ENCODE assay signal across 22 mouse cellular contexts in genomic region chr14:73472205-73472604, GRCm38 (mm10). TPM values are rescaled to one million over a fixed set of nuclear protein-coding genes. Genes with fewer than 3 reads are reported as not detected.
DNase-seq lines count a peak whose midpoint lies in the region; ATAC-seq and TF ChIP-seq lines count a peak whose summit lies in the region.
"Had no signal": no experiment of that assay in that cellular context is flagged by ENCODE, and none has a peak within 500 bp of the region (broad histone marks: within the 10 kb centered on the region; RNA-seq: fewer than 3 reads in every experiment).

No protein-coding gene starts in this region.

- 37% methylated on average over 7 of the region's 7 CpGs for WGBS in hindbrain, postnatal 0 days
- WGBS in hindbrain, embryonic 14.5 days = 46% methylated on average over 7 of the region's 7 CpGs
- WGBS in midbrain, embryonic 16.5 days = 42% methylated on average over 7 of the region's 7 CpGs
- 74% methylated on average over 7 of the region's 7 CpGs for WGBS in midbrain, embryonic 11.5 days

- H3K4me1 ChIP-seq in hindbrain, postnatal 0 days (ENCODE audit: insufficient read depth, low read length) = peaks cover 13% of the 10 kb centered on the region; the same call in 1 of the 2 replicates
- 0 out of 2 replicates have a peak, but pooled peaks cover 5% of the 10 kb centered on the region for H3K4me1 ChIP-seq in hindbrain, embryonic 14.5 days (replicated peaks; ENCODE audit: control insufficient read depth, insufficient read depth, low read length)
- H3K4me1 ChIP-seq in midbrain, embryonic 16.5 days (ENCODE audit: control insufficient read depth, insufficient read depth, low read length) = peaks cover 5% of the 10 kb centered on the region
- H3K4me1 ChIP-seq in midbrain, embryonic 11.5 days (ENCODE audit: control insufficient read depth, insufficient read depth, low read length) = no peaks in the 10 kb centered on the region

- TF ChIP-seq CTCF in hindbrain, postnatal 0 days (IDR thresholded peaks at IDR 0.05; ENCODE audit: low read depth) = no peak

- peak; percentile 57 to 61 for DNase-seq in cerebellum, postnatal 10 days
- DNase-seq in hindbrain, postnatal 0 days (ENCODE audit: low spot score) = peak; percentile 57
- no peak for DNase-seq in hindbrain, embryonic 14.5 days (ENCODE audit: low spot score)
- DNase-seq in midbrain, embryonic 11.5 days (ENCODE audit: low spot score, missing footprints) = no peak
- DNase-seq in spleen, postnatal 10 days (ENCODE audit: low spot score in 2 of 2) = no peak
- no peak for DNase-seq in urinary bladder, postnatal 4 days (ENCODE audit: low spot score in 2 of 2)
- DNase-seq: adrenal gland, adult 2 months; cerebellum, adult 11 months; heart, postnatal 14 days; kidney, adult 11 months; lung, postnatal 14 days; spleen, adult 18-20 months; thymus, adult 2 months had no signal

- no peaks in the 10 kb centered on the region for H3K9me3 ChIP-seq in hindbrain, postnatal 0 days (ENCODE audit: low read length)
- no peaks in the 10 kb centered on the region for H3K9me3 ChIP-seq in hindbrain, embryonic 14.5 days (ENCODE audit: control insufficient read depth, low read length)
- no peaks in the 10 kb centered on the region for H3K9me3 ChIP-seq in midbrain, embryonic 16.5 days (replicated peaks; ENCODE audit: control insufficient read depth, low read length, poor library complexity, severe bottlenecking)
- H3K9me3 ChIP-seq in midbrain, embryonic 11.5 days (ENCODE audit: control insufficient read depth, low read length) = no peaks in the 10 kb centered on the region
- H3K9me3 ChIP-seq: embryonic facial prominence, embryonic 13.5 days; liver, embryonic 15.5 days; megakaryocyte, embryonic 14.5 days; stomach, embryonic 15.5 days had no signal

- no peak overlapping the region for H3K4me2 ChIP-seq in hindbrain, postnatal 0 days (ENCODE audit: low read depth, low read length)
- H3K4me2 ChIP-seq in hindbrain, embryonic 14.5 days (replicated peaks) = no peak overlapping the region
- no peak overlapping the region for H3K4me2 ChIP-seq in midbrain, embryonic 16.5 days (ENCODE audit: low read length)
- no peak overlapping the region for H3K4me2 ChIP-seq in midbrain, embryonic 11.5 days
- H3K4me2 ChIP-seq: embryonic facial prominence, embryonic 13.5 days; heart, embryonic 11.5 days; liver, embryonic 15.5 days; stomach, embryonic 15.5 days had no signal

- H3K4me3 ChIP-seq in hindbrain, postnatal 0 days (ENCODE audit: low read length) = no peak overlapping the region
- no peak overlapping the region for H3K4me3 ChIP-seq in hindbrain, embryonic 14.5 days (replicated peaks; ENCODE audit: low read length)
- no peak overlapping the region for H3K4me3 ChIP-seq in midbrain, embryonic 16.5 days (ENCODE audit: low read depth, low read length)
- H3K4me3 ChIP-seq in midbrain, embryonic 11.5 days (ENCODE audit: low read depth, low read length) = no peak overlapping the region
- H3K4me3 ChIP-seq: embryonic facial prominence, embryonic 13.5 days; liver, embryonic 15.5 days; megakaryocyte, embryonic 14.5 days; stomach, embryonic 15.5 days had no signal

- H3K27ac ChIP-seq in hindbrain, postnatal 0 days = no peak overlapping the region
- H3K27ac ChIP-seq in hindbrain, embryonic 14.5 days = no peak overlapping the region
- no peak overlapping the region for H3K27ac ChIP-seq in midbrain, embryonic 16.5 days (ENCODE audit: low read length)
- H3K27ac ChIP-seq in midbrain, embryonic 11.5 days (ENCODE audit: low read depth, low read length) = no peak overlapping the region
- H3K27ac ChIP-seq: embryonic facial prominence, embryonic 13.5 days; liver, embryonic 15.5 days; stomach, embryonic 15.5 days had no signal

- ATAC-seq in cerebellum, adult (ENCODE audit: insufficient number of reproducible peaks, low FRiP score, low TSS enrichment) = no peak
- ATAC-seq in hindbrain, postnatal 0 days = no peak
- no peak for ATAC-seq in hindbrain, embryonic 14.5 days (ENCODE audit: low FRiP score)
- ATAC-seq in midbrain, embryonic 16.5 days = peak; percentile 53; the same call in 1 of the 2 replicates
- no peak for ATAC-seq in midbrain, embryonic 11.5 days (ENCODE audit: low FRiP score)
- ATAC-seq: CD4-positive, CD25-positive, alpha-beta regulatory T cell, adult 4 months; hindbrain, embryonic 16.5 days had no signal

- no peaks in the 10 kb centered on the region for H3K27me3 ChIP-seq in hindbrain, postnatal 0 days (ENCODE audit: insufficient read depth, low read length)
- no peaks in the 10 kb centered on the region for H3K27me3 ChIP-seq in hindbrain, embryonic 14.5 days (ENCODE audit: control insufficient read depth, insufficient read depth, low read length)
- H3K27me3 ChIP-seq in midbrain, embryonic 16.5 days (ENCODE audit: control insufficient read depth, insufficient read depth, low read depth, low read length) = no peaks in the 10 kb centered on the region
- H3K27me3 ChIP-seq in midbrain, embryonic 11.5 days (ENCODE audit: control insufficient read depth, insufficient read depth, low read length) = no peaks in the 10 kb centered on the region
- H3K27me3 ChIP-seq: embryonic facial prominence, embryonic 13.5 days; liver, embryonic 15.5 days; megakaryocyte, embryonic 14.5 days; stomach, embryonic 15.5 days had no signal

- H3K36me3 ChIP-seq in hindbrain, postnatal 0 days (ENCODE audit: insufficient read depth, low read length) = no peaks in the 10 kb centered on the region
- no peaks in the 10 kb centered on the region for H3K36me3 ChIP-seq in hindbrain, embryonic 14.5 days (replicated peaks; ENCODE audit: control insufficient read depth, insufficient read depth)
- H3K36me3 ChIP-seq in midbrain, embryonic 16.5 days (ENCODE audit: control insufficient read depth, insufficient read depth, low read length) = no peaks in the 10 kb centered on the region
- H3K36me3 ChIP-seq in midbrain, embryonic 11.5 days (ENCODE audit: control insufficient read depth, insufficient read depth, low read length) = no peaks in the 10 kb centered on the region
- H3K36me3 ChIP-seq: embryonic facial prominence, embryonic 13.5 days; liver, embryonic 15.5 days; stomach, embryonic 15.5 days had no signal

- H3K9ac ChIP-seq in hindbrain, postnatal 0 days (replicated peaks; ENCODE audit: low read length) = no peak overlapping the region
- H3K9ac ChIP-seq in hindbrain, embryonic 14.5 days = no peak overlapping the region
- no peak overlapping the region for H3K9ac ChIP-seq in midbrain, embryonic 16.5 days (ENCODE audit: low read depth, low read length)
- H3K9ac ChIP-seq in midbrain, embryonic 11.5 days (ENCODE audit: low read length) = no peak overlapping the region
- H3K9ac ChIP-seq: embryonic facial prominence, embryonic 13.5 days; liver, embryonic 15.5 days; stomach, embryonic 15.5 days had no signal

RNA-seq across cellular contexts. Expression of gene Med4, which starts 37.6 kb away (rescaled TPM):
- total RNA-seq in hindbrain, postnatal 0 days (2014; rRNA removed) = 19.4 and 20.8 TPM in 2 replicates
- 77.1 and 79.1 TPM in 2 replicates for polyA plus RNA-seq in hindbrain, postnatal 0 days (2015; fragmentation: Nextera tagmentation; extraction: Ambion mirVana)
- 63.9 and 67.8 TPM in 2 replicates for polyA plus RNA-seq in hindbrain, embryonic 14.5 days (2014; fragmentation: Nextera tagmentation; extraction: Ambion mirVana)
- 84.7 and 87.8 TPM in 2 replicates for polyA plus RNA-seq in midbrain, embryonic 16.5 days (2015; fragmentation: Nextera tagmentation; extraction: Ambion mirVana)
- 100 and 105 TPM in 2 replicates for polyA plus RNA-seq in midbrain, embryonic 11.5 days (2014; fragmentation: Nextera tagmentation; extraction: Ambion mirVana)

RNA-seq across cellular contexts. Expression of gene Sucla2, which starts 52.9 kb away (rescaled TPM):
- total RNA-seq in hindbrain, postnatal 0 days (2014; rRNA removed) = 65.4 and 73.9 TPM in 2 replicates
- 157 and 160 TPM in 2 replicates for polyA plus RNA-seq in hindbrain, postnatal 0 days (2015; fragmentation: Nextera tagmentation; extraction: Ambion mirVana)
- polyA plus RNA-seq in hindbrain, embryonic 14.5 days (2014; fragmentation: Nextera tagmentation; extraction: Ambion mirVana) = 139 and 145 TPM in 2 replicates
- polyA plus RNA-seq in midbrain, embryonic 16.5 days (2015; fragmentation: Nextera tagmentation; extraction: Ambion mirVana) = 119 and 128 TPM in 2 replicates
- 116 and 129 TPM in 2 replicates for polyA plus RNA-seq in midbrain, embryonic 11.5 days (2014; fragmentation: Nextera tagmentation; extraction: Ambion mirVana)

Comparison
In these comparisons a context has a peak if more than half of its experiments do, and no peak if none do; other contexts are left out.
1. DNase-seq: peak in cerebellum, postnatal 10 days (2 of 2) and hindbrain, postnatal 0 days (single experiment); none in hindbrain, embryonic 14.5 days (single experiment), midbrain, embryonic 11.5 days (single experiment), spleen, postnatal 10 days (0 of 2) and urinary bladder, postnatal 4 days (0 of 2).